Comparison of ENCODE assay signal across 27 mouse cellular contexts in the genomic region with DNA sequence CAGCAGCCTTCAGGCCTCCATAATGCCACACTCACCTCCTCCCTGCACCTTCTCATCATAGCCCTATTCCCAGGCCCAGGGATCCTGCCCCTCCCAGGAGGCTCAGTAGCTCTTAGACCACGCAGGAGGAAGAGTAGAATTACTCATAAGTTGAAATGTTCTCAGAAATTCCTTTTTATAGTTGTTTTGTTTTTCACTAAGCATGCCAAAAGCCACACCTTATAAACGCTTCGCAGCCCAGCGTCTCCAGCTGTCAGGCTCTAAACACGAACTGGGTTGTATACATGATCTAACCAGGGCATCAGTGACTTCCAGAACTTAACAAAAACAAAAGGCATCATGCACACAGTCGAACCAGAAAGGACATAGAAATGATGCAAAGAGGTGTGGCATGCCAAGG.
DNase-seq lines count a peak whose midpoint lies in the region; ATAC-seq and TF ChIP-seq lines count a peak whose summit lies in the region.
"Had no signal": no experiment of that assay in that cellular context is flagged by ENCODE, and none has a peak within 500 bp of the region (broad histone marks: within the 10 kb centered on the region; RNA-seq: fewer than 3 reads in every experiment).

No protein-coding gene starts in this region.

- TF ChIP-seq CTCF in liver, postnatal 0 days (IDR thresholded peaks at IDR 0.05; ENCODE audit: low read depth) = no peak
- no peak for TF ChIP-seq CTCF in lung, adult 2 months (IDR thresholded peaks at IDR 0.05; ENCODE audit: insufficient read depth, low read length)

- 0 out of 2 replicates have a peak, but pooled peaks have one; percentile 30 for ATAC-seq in embryonic facial prominence, embryonic 14.5 days (ENCODE audit: low read depth)
- no peak for ATAC-seq in liver, postnatal 0 days
- no peak for ATAC-seq in liver, embryonic 11.5 days (replicated peaks; ENCODE audit: low FRiP score)
- no peak for ATAC-seq in forebrain, embryonic 13.5 days
- ATAC-seq: CD4-positive, CD25-positive, alpha-beta regulatory T cell, adult 4 months; forebrain, embryonic 14.5 days; forebrain, postnatal 0 days; hindbrain, postnatal 0 days; inflammation-experienced regulatory T-cells, adult 6 months had no signal

- H3K9ac ChIP-seq in embryonic facial prominence, embryonic 14.5 days (ENCODE audit: low read depth, low read length) = no peak overlapping the region
- H3K9ac ChIP-seq in liver, postnatal 0 days (replicated peaks) = no peak overlapping the region
- no peak overlapping the region for H3K9ac ChIP-seq in liver, embryonic 11.5 days (ENCODE audit: low read depth, low read length)
- no peak overlapping the region for H3K9ac ChIP-seq in forebrain, embryonic 13.5 days
- H3K9ac ChIP-seq: embryonic facial prominence, embryonic 12.5 days; forebrain, postnatal 0 days; heart, embryonic 13.5 days; hindbrain, embryonic 14.5 days had no signal

- H3K36me3 ChIP-seq in embryonic facial prominence, embryonic 14.5 days (ENCODE audit: control insufficient read depth, insufficient read depth, low read length) = no peaks in the 10 kb centered on the region
- no peaks in the 10 kb centered on the region for H3K36me3 ChIP-seq in embryonic facial prominence, embryonic 10.5 days (replicated peaks)
- peaks cover 6% of the 10 kb centered on the region; the same call in 1 of the 2 replicates for H3K36me3 ChIP-seq in liver, postnatal 0 days (replicated peaks; ENCODE audit: insufficient read depth, low read length)
- H3K36me3 ChIP-seq in liver, embryonic 11.5 days (ENCODE audit: control insufficient read depth, insufficient read depth, low read length) = no peaks in the 10 kb centered on the region
- H3K36me3 ChIP-seq in forebrain, embryonic 13.5 days (ENCODE audit: poor library complexity, severe bottlenecking) = no peaks in the 10 kb centered on the region
- H3K36me3 ChIP-seq: embryonic facial prominence, embryonic 12.5 days; forebrain, embryonic 10.5 days; heart, embryonic 10.5 days; heart, embryonic 13.5 days had no signal

- no peak overlapping the region for H3K4me2 ChIP-seq in embryonic facial prominence, embryonic 14.5 days (ENCODE audit: low read depth, low read length)
- H3K4me2 ChIP-seq in liver, postnatal 0 days (ENCODE audit: low read depth, low read length) = no peak overlapping the region
- H3K4me2 ChIP-seq in liver, embryonic 11.5 days = no peak overlapping the region
- no peak overlapping the region for H3K4me2 ChIP-seq in forebrain, embryonic 13.5 days
- H3K4me2 ChIP-seq: embryonic facial prominence, embryonic 12.5 days; heart, embryonic 13.5 days; hindbrain, embryonic 14.5 days had no signal

- H3K4me1 ChIP-seq in embryonic facial prominence, embryonic 14.5 days (ENCODE audit: control insufficient read depth, insufficient read depth, low read length) = no peaks in the 10 kb centered on the region
- H3K4me1 ChIP-seq in embryonic facial prominence, embryonic 10.5 days = peaks cover 16% of the 10 kb centered on the region
- peaks cover 35% of the 10 kb centered on the region for H3K4me1 ChIP-seq in liver, postnatal 0 days (ENCODE audit: insufficient read depth)
- peaks cover 10% of the 10 kb centered on the region for H3K4me1 ChIP-seq in liver, embryonic 11.5 days (replicated peaks; ENCODE audit: control insufficient read depth, insufficient read depth, low read length)
- peaks cover 3% of the 10 kb centered on the region for H3K4me1 ChIP-seq in lung, adult 2 months (ENCODE audit: control insufficient read depth, insufficient read depth, low read length)
- no peaks in the 10 kb centered on the region for H3K4me1 ChIP-seq in forebrain, embryonic 13.5 days
- H3K4me1 ChIP-seq: embryonic facial prominence, embryonic 12.5 days had no signal

- DNase-seq in embryonic facial prominence, embryonic 14.5 days (ENCODE audit: low spot score) = no peak
- DNase-seq in embryonic facial prominence, embryonic 10.5 days (ENCODE audit: low spot score) = no peak
- DNase-seq in liver, postnatal 0 days = no peak
- DNase-seq in liver, embryonic 11.5 days (ENCODE audit: low spot score) = no peak
- peak; percentile 30 for DNase-seq in lung, postnatal 10 days
- no peak for DNase-seq in lung, adult 2 months
- peak; percentile 48 for DNase-seq in adipocyte (ENCODE audit: low spot score)
- DNase-seq: adrenal gland, adult 2 months; cerebellum, adult 11-12 months; cerebellum, adult 9-10 months; cerebellum, postnatal 14 days; forebrain, postnatal 0 days; gastrocnemius, postnatal 25 days; heart, adult 2 months; heart, postnatal 14 days; heart, postnatal 4 days; kidney, adult 11 months had no signal

- no peak overlapping the region for H3K27ac ChIP-seq in embryonic facial prominence, embryonic 14.5 days (replicated peaks; ENCODE audit: low read depth, low read length)
- no peak overlapping the region for H3K27ac ChIP-seq in embryonic facial prominence, embryonic 10.5 days (replicated peaks)
- peak overlapping the region; percentile 52 for H3K27ac ChIP-seq in liver, postnatal 0 days (ENCODE audit: low read depth)
- no peak overlapping the region for H3K27ac ChIP-seq in liver, embryonic 11.5 days (ENCODE audit: low read depth, low read length)
- no peak overlapping the region for H3K27ac ChIP-seq in forebrain, embryonic 13.5 days
- H3K27ac ChIP-seq: embryonic facial prominence, embryonic 12.5 days; forebrain, embryonic 10.5 days; heart, adult 2 months; heart, embryonic 10.5 days; heart, embryonic 13.5 days; hindbrain, embryonic 14.5 days; hindbrain, postnatal 0 days had no signal

- TF ChIP-seq POLR2A in lung, adult 2 months (IDR thresholded peaks at IDR 0.05; ENCODE audit: borderline replicate concordance, extremely low read depth, low read depth, low read length) = no peak

- WGBS in embryonic facial prominence, embryonic 14.5 days = 58% methylated on average over 6 of the region's 6 CpGs
- WGBS in embryonic facial prominence, embryonic 10.5 days = 81% methylated on average over 6 of the region's 6 CpGs
- WGBS in liver, postnatal 0 days (ENCODE audit: insufficient replicate concordance) = 63% methylated on average over 6 of the region's 6 CpGs
- WGBS in liver, embryonic 11.5 days = 73% methylated on average over 6 of the region's 6 CpGs
- 44% methylated on average over 6 of the region's 6 CpGs for WGBS in lung, adult 2 months
- 74% methylated on average over 6 of the region's 6 CpGs for WGBS in forebrain, embryonic 13.5 days

- H3K4me3 ChIP-seq in embryonic facial prominence, embryonic 14.5 days (ENCODE audit: low read depth, low read length) = no peak overlapping the region
- no peak overlapping the region for H3K4me3 ChIP-seq in embryonic facial prominence, embryonic 10.5 days
- H3K4me3 ChIP-seq in liver, postnatal 0 days (ENCODE audit: low read depth, low read length) = no peak overlapping the region
- no peak overlapping the region for H3K4me3 ChIP-seq in liver, embryonic 11.5 days (ENCODE audit: low read depth, low read length)
- H3K4me3 ChIP-seq in lung, adult 2 months (replicated peaks; ENCODE audit: extremely low read depth, low read depth, low read length) = no peak overlapping the region
- H3K4me3 ChIP-seq in forebrain, embryonic 13.5 days = no peak overlapping the region
- H3K4me3 ChIP-seq: embryonic facial prominence, embryonic 12.5 days; forebrain, embryonic 10.5 days; heart, adult 2 months; heart, embryonic 10.5 days; heart, embryonic 13.5 days had no signal

- no peak for TF ChIP-seq EP300 in liver, postnatal 0 days (IDR thresholded peaks at IDR 0.05; ENCODE audit: low read depth)

- H3K9me3 ChIP-seq in embryonic facial prominence, embryonic 14.5 days (ENCODE audit: control insufficient read depth, low read length) = no peaks in the 10 kb centered on the region
- H3K9me3 ChIP-seq in embryonic facial prominence, embryonic 10.5 days = no peaks in the 10 kb centered on the region
- no peaks in the 10 kb centered on the region for H3K9me3 ChIP-seq in liver, postnatal 0 days (ENCODE audit: low read length)
- no peaks in the 10 kb centered on the region for H3K9me3 ChIP-seq in liver, embryonic 11.5 days (ENCODE audit: control insufficient read depth, low read length)
- no peaks in the 10 kb centered on the region for H3K9me3 ChIP-seq in forebrain, embryonic 13.5 days (replicated peaks)
- H3K9me3 ChIP-seq: embryonic facial prominence, embryonic 12.5 days; forebrain, embryonic 10.5 days; heart, embryonic 10.5 days; heart, embryonic 13.5 days had no signal

- no peaks in the 10 kb centered on the region for H3K27me3 ChIP-seq in embryonic facial prominence, embryonic 14.5 days (replicated peaks; ENCODE audit: control insufficient read depth, insufficient read depth, low read length)
- H3K27me3 ChIP-seq in embryonic facial prominence, embryonic 10.5 days (replicated peaks; ENCODE audit: low read depth, poor library complexity, severe bottlenecking) = peaks cover 33% of the 10 kb centered on the region
- H3K27me3 ChIP-seq in liver, postnatal 0 days (ENCODE audit: insufficient read depth, low read length) = no peaks in the 10 kb centered on the region
- no peaks in the 10 kb centered on the region; the same call in 1 of the 2 replicates for H3K27me3 ChIP-seq in liver, embryonic 11.5 days (replicated peaks; ENCODE audit: control insufficient read depth, insufficient read depth, low read length)
- 0 out of 2 replicates have a peak, but pooled peaks cover 4% of the 10 kb centered on the region for H3K27me3 ChIP-seq in forebrain, embryonic 13.5 days
- H3K27me3 ChIP-seq: embryonic facial prominence, embryonic 12.5 days had no signal

Comparison
In these comparisons a context has a peak if more than half of its experiments do, and no peak if none do; other contexts are left out.
1. DNase-seq: peak in lung, postnatal 10 days (single experiment) and adipocyte (single experiment); none in embryonic facial prominence, embryonic 14.5 days (single experiment), embryonic facial prominence, embryonic 10.5 days (single experiment), liver, postnatal 0 days (single experiment), liver, embryonic 11.5 days (single experiment) and lung, adult 2 months (single experiment).